Mouse (Mus musculus) embryonic facial prominence, embryonic 12.5 days (tissue): Measurements from ENCODE around the gene Vmn1r29. TPM values are rescaled to one million over a fixed set of nuclear protein-coding genes. Genes with fewer than 3 reads are reported as not detected.
"Not testable (repeated sequence)": the region's sequence is repeated elsewhere in the genome, so short reads cannot be mapped to it uniquely, and the experiment has no call there.

Source experiments
- ATAC-seq: fragments of 200-750 bp; cut with Nextera tagmentation; 2 replicates; pipeline ENCODE4 v1.8.0; 2017; ENCODE audit not compliant: insufficient number of reproducible peaks, insufficient read depth, low FRiP score, low TSS enrichment
- H3K27ac ChIP-seq: fragments of 300-500 bp; sonication (generic); 2 replicates; pipeline ENCODE4 v1.5.1; 2016; ENCODE audit warnings: mild to moderate bottlenecking
- H3K27me3 ChIP-seq: fragments of 300-500 bp; sonication (generic); 2 replicates; pipeline ENCODE4 v1.6.1; 2016; ENCODE audit warnings: mild to moderate bottlenecking, moderate library complexity
- H3K36me3 ChIP-seq: fragments of 300-500 bp; sonication (generic); 2 replicates; pipeline ENCODE4 v1.6.1; 2016; ENCODE audit warnings: mild to moderate bottlenecking
- H3K4me1 ChIP-seq: fragments of 300-500 bp; sonication (generic); 2 replicates; pipeline ENCODE4 v1.6.1; 2016
- H3K4me2 ChIP-seq: fragments of 300-500 bp; sonication (generic); replicated peaks from 2 replicates; pipeline ENCODE4 v1.6.1; 2016; ENCODE audit warnings: mild to moderate bottlenecking, moderate library complexity
- H3K4me3 ChIP-seq: fragments of 300-500 bp; sonication (generic); 2 replicates; pipeline ENCODE4 v1.5.1; 2016; ENCODE audit warnings: mild to moderate bottlenecking
- H3K9ac ChIP-seq: fragments of 300-500 bp; sonication (generic); 2 replicates; pipeline ENCODE4 v1.6.1; 2016; ENCODE audit warnings: mild to moderate bottlenecking, moderate library complexity
- H3K9me3 ChIP-seq: fragments of 300-500 bp; sonication (generic); 2 replicates; pipeline ENCODE4 v1.6.1; 2016; ENCODE audit warnings: mild to moderate bottlenecking, moderate library complexity
- WGBS: fragments of 180-500 bp; shearing (Covaris S2); methylation state at CpG from one replicate; pipeline ENCODE4 v1.1.7; 2016; 5-methylcytosine and 5-hydroxymethylcytosine counted together
- polyA plus RNA-seq: library from polyadenylated mRNA; unstranded; fragments of >200 nt; fragmentation: Nextera tagmentation; extraction: Ambion mirVana; gene quantifications from 2 replicates; pipeline ENCODE4 v1.2.1, GENCODE M21; 2016

Vmn1r29 gene
- polyA plus RNA-seq, result not detected in 2 replicates

- Histone ChIP-seq H3K4me1 (no peaks in the 10 kb centered on the region), H3K4me2 (no peak within 1 kb of the TSS), H3K4me3 (no peak within 1 kb of the TSS), H3K27me3 (no peaks in the 10 kb centered on the region), H3K36me3 (no peaks in the 10 kb centered on the region), H3K27ac (no peak within 1 kb of the TSS), H3K9me3 (no peaks in the 10 kb centered on the region), H3K9ac (no peak within 1 kb of the TSS)
- ATAC-seq, result no peak
Observed at GRCm38 (mm10) chr6:58301249-58301648, at the start of gene Vmn1r29. Gene Vmn1r29 (plus strand): TSS chr6:58301549.

DNA sequence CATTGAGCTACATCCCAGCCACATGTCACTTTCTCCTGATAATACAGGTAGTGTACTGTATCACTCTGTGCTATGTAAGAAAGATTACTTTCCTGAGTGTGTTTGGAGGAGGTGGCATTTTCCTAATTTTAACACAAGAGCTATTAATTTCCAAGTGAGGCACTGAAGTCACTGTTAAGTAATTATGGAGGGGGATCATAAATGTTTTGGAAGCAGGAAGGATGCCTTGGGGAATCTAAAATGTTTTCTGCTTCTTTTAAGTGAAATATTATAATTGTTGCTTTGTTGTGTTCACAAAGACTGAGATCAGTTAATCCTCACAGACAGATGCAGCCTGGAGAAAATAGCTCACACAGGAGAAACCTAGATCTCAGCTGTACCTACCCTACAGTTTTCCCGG is 39.6 kb upstream of the Vmn1r29 start, which contains the start of gene Vmn1r28:
Vmn1r28 (plus strand) TSS at position 301 of the 400 bp plus-strand sequence.
- 85% methylated on average over 1 of the region's 1 CpGs for WGBS
- H3K9ac ChIP-seq, result no peak within 1 kb of the TSS
- no peak within 1 kb of the TSS for H3K4me3 ChIP-seq
- H3K27me3 ChIP-seq, result no peaks in the 10 kb centered on the region
- H3K9me3 ChIP-seq, result no peaks in the 10 kb centered on the region
- no peaks in the 10 kb centered on the region for H3K36me3 ChIP-seq
- H3K4me2 ChIP-seq, result no peak within 1 kb of the TSS
- no peak within 1 kb of the TSS for H3K27ac ChIP-seq
- ATAC-seq, result no peak
- H3K4me1 ChIP-seq, result no peaks in the 10 kb centered on the region

- WGBS, result 90% methylated on average over 1 of the region's 1 CpGs
Observed at GRCm38 (mm10) chr6:58279661-58280060, 21.7 kb upstream of the Vmn1r29 start.

GRCm38 (mm10) chr6:58292201-58292600 is 9.1 kb upstream of the Vmn1r29 start:
- 70% methylated on average over 2 of the region's 2 CpGs for WGBS
- H3K4me1 ChIP-seq, result no peaks in the 10 kb centered on the region

More at GRCm38 (mm10) chr6:58279661-58280060, 21.7 kb upstream of the Vmn1r29 start:
- ATAC-seq, H3K4me3 ChIP-seq, H3K4me2 ChIP-seq, H3K9ac ChIP-seq, H3K27ac ChIP-seq, H3K27me3 ChIP-seq, H3K36me3 ChIP-seq, H3K4me1 ChIP-seq, H3K9me3 ChIP-seq: not testable (repeated sequence)

DNA sequence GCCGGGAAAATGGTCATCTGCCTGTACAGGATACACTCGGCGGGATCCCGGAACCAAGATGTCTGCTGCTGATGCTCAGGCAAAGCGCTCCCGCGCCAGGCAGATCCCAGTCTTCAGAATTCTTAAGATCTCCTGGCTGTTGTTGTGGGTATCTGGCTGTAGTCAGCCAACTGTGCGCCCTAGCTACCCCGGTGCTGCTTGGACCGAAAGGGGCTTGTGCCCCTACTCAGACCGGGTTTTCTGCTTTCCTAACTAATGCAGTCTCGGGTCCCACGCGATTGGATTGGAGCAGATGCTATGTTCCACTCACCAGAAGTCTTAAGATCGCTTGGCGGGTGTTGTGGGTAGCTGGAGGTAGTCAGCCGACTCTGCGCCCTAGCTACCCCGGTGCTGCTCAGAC is 2.8 kb upstream of the Vmn1r29 start:
- H3K9me3 ChIP-seq, H3K27me3 ChIP-seq, H3K4me3 ChIP-seq, H3K36me3 ChIP-seq, H3K4me2 ChIP-seq, H3K27ac ChIP-seq, H3K4me1 ChIP-seq, H3K9ac ChIP-seq, ATAC-seq: not testable (repeated sequence)
- WGBS, result 85% methylated on average over 19 of the region's 19 CpGs

More at GRCm38 (mm10) chr6:58292201-58292600, 9.1 kb upstream of the Vmn1r29 start:
- no peak for ATAC-seq
- Histone ChIP-seq H3K9ac (no peak overlapping the region), H3K27me3 (no peaks in the 10 kb centered on the region), H3K4me2 (no peak overlapping the region), H3K4me3 (no peak overlapping the region), H3K36me3 (no peaks in the 10 kb centered on the region), H3K9me3 (no peaks in the 10 kb centered on the region), H3K27ac (no peak overlapping the region)

GRCm38 (mm10) chr6:58330686-58331085 is 29.3 kb downstream of the Vmn1r29 start:
- H3K4me3 ChIP-seq, H3K27me3 ChIP-seq, H3K9me3 ChIP-seq, H3K27ac ChIP-seq, H3K36me3 ChIP-seq, ATAC-seq, H3K9ac ChIP-seq, H3K4me1 ChIP-seq, H3K4me2 ChIP-seq: not testable (repeated sequence)
- 74% methylated on average over 17 of the region's 17 CpGs for WGBS

Other genes with a start within 250 kb of the Vmn1r29 start
- not detected in 2 replicates for gene Vmn1r27, start 82.7 kb upstream of the Vmn1r29 start, polyA plus RNA-seq
- not detected in 2 replicates for gene Vmn1r28, start 39.5 kb upstream of the Vmn1r29 start, polyA plus RNA-seq
- gene Vmn1r30, start 141.8 kb downstream of the Vmn1r29 start, polyA plus RNA-seq, result not detected in 2 replicates
- gene Vmn1r31, start 173.8 kb downstream of the Vmn1r29 start, polyA plus RNA-seq, result not detected in 2 replicates